Mouse (Mus musculus) forebrain, embryonic 14.5 days (tissue): ENCODE results near the gene B4galt5. TPM values are rescaled to one million over a fixed set of nuclear protein-coding genes. Genes with fewer than 3 reads are reported as not detected.
A peak's percentile ranks its signal among the peaks of the same experiment; 100 is the strongest.

ENCODE experiments used
- ATAC-seq: fragments of 200-750 bp; cut with Nextera tagmentation; 2 replicates; pipeline ENCODE4 v1.8.0; 2017; ENCODE audit warnings: mild to moderate bottlenecking, moderate library complexity
- DNase-seq: peaks from one replicate; pipeline ENCODE4 v3.0.0-alpha.2; 2015; ENCODE audit warnings: low spot score
- H3K27ac ChIP-seq: fragments of 300-500 bp; sonication (generic); 2 replicates; pipeline ENCODE4 v1.5.1; 2014; ENCODE audit warnings: low read depth, mild to moderate bottlenecking, control low read depth, low read length, moderate library complexity
- H3K27me3 ChIP-seq: fragments of 300-500 bp; sonication (generic); replicated peaks from 2 replicates; pipeline ENCODE4 v1.6.1; 2014; ENCODE audit warnings: low read length, control low read depth, mixed read lengths; ENCODE audit not compliant: control insufficient read depth, insufficient read depth
- H3K36me3 ChIP-seq: fragments of 300-500 bp; sonication (generic); 2 replicates; pipeline ENCODE4 v1.6.1; 2014; ENCODE audit warnings: low read length, control low read depth; ENCODE audit not compliant: control insufficient read depth, insufficient read depth
- H3K4me1 ChIP-seq: fragments of 300-500 bp; sonication (generic); 2 replicates; pipeline ENCODE4 v1.6.1; 2014; ENCODE audit warnings: antibody characterized with exemption, low read length, control low read depth; ENCODE audit not compliant: control insufficient read depth, insufficient read depth
- H3K4me2 ChIP-seq: fragments of 300-500 bp; sonication (generic); 2 replicates; pipeline ENCODE4 v1.6.1; 2014; ENCODE audit warnings: mild to moderate bottlenecking, control low read depth, low read length
- H3K4me3 ChIP-seq: fragments of 300-500 bp; sonication (generic); 2 replicates; pipeline ENCODE4 v1.5.1; 2014; ENCODE audit warnings: low read depth, low read length, control low read depth
- H3K9ac ChIP-seq: fragments of 300-500 bp; sonication (generic); 2 replicates; pipeline ENCODE4 v1.6.1; 2014; ENCODE audit warnings: mild to moderate bottlenecking, low read length, control low read depth, moderate library complexity
- H3K9me3 ChIP-seq: fragments of 300-500 bp; sonication (generic); replicated peaks from 2 replicates; pipeline ENCODE4 v1.6.1; 2016; ENCODE audit warnings: low read length, control low read depth, mixed read lengths; ENCODE audit not compliant: control insufficient read depth
- WGBS: fragments of 180-500 bp; shearing (Covaris S2); extraction: QIAGEN DNeasy Blood & Tissue Kit; methylation state at CpG from one replicate; pipeline ENCODE4 v1.1.7; 2014; 5-methylcytosine and 5-hydroxymethylcytosine counted together
- polyA plus RNA-seq: library from polyadenylated mRNA; unstranded; fragments of >200 nt; fragmentation: Nextera tagmentation; extraction: Ambion mirVana; gene quantifications from 2 replicates; pipeline ENCODE4 v1.2.1, GENCODE M21; 2014

B4galt5 gene
- polyA plus RNA-seq, 1 experiment from 2014 or later, result 10.9 TPM

GRCm38 (mm10) chr2:167292854-167293253 lies 56.1 kb downstream of the B4galt5 start:
- no peak overlapping the region for H3K9ac ChIP-seq
- WGBS, result 36% methylated on average over 6 of the region's 6 CpGs
- H3K27ac ChIP-seq, result no peak overlapping the region
- H3K27me3 ChIP-seq, result no peaks in the 10 kb centered on the region
- no peaks in the 10 kb centered on the region for H3K9me3 ChIP-seq
- H3K4me2 ChIP-seq, result no peak overlapping the region
- ATAC-seq (no peak), DNase-seq (no peak)
- no peaks in the 10 kb centered on the region for H3K36me3 ChIP-seq
- H3K4me3 ChIP-seq, result no peak overlapping the region
- no peaks in the 10 kb centered on the region for H3K4me1 ChIP-seq

GRCm38 (mm10) chr2:167292151-167292591 lies 56.8 kb downstream of the B4galt5 start:
- ATAC-seq, result no peak
- Histone ChIP-seq H3K4me1 (no peaks in the 10 kb centered on the region), H3K36me3 (no peaks in the 10 kb centered on the region), H3K9ac (no peak overlapping the region), H3K4me2 (no peak overlapping the region), H3K27ac (no peak overlapping the region), H3K9me3 (no peaks in the 10 kb centered on the region), H3K27me3 (no peaks in the 10 kb centered on the region), H3K4me3 (no peak overlapping the region)
- WGBS, result 81% methylated on average over 4 of the region's 4 CpGs
- no peak for DNase-seq

- H3K4me3 ChIP-seq, result no peak overlapping the region
- ATAC-seq, result no peak
- H3K9me3 ChIP-seq, result no peaks in the 10 kb centered on the region
- no peak for DNase-seq
- H3K36me3 ChIP-seq, result no peaks in the 10 kb centered on the region
- no peak overlapping the region for H3K4me2 ChIP-seq
- 87% methylated on average over 11 of the region's 11 CpGs for WGBS
- H3K9ac ChIP-seq, result no peak overlapping the region
- H3K27me3 ChIP-seq, result no peaks in the 10 kb centered on the region
- no peak overlapping the region for H3K27ac ChIP-seq
- no peaks in the 10 kb centered on the region for H3K4me1 ChIP-seq
Measured at GRCm38 (mm10) chr2:167291656-167292055, 57.3 kb downstream of the B4galt5 start.

GRCm38 (mm10) chr2:167281461-167281860 lies 67.5 kb downstream of the B4galt5 start:
- WGBS, result 88% methylated on average over 13 of the region's 13 CpGs
- no peak overlapping the region for H3K27ac ChIP-seq
- H3K4me2 ChIP-seq, result no peak overlapping the region
- no peaks in the 10 kb centered on the region for H3K9me3 ChIP-seq
- no peak overlapping the region for H3K9ac ChIP-seq
- DNase-seq (no peak), ATAC-seq (no peak)
- no peak overlapping the region for H3K4me3 ChIP-seq
- no peaks in the 10 kb centered on the region for H3K27me3 ChIP-seq
- H3K36me3 ChIP-seq, result no peaks in the 10 kb centered on the region
- H3K4me1 ChIP-seq, result no peaks in the 10 kb centered on the region

- WGBS, result 79% methylated on average over 4 of the region's 4 CpGs
- no peaks in the 10 kb centered on the region for H3K4me1 ChIP-seq
- ATAC-seq (peak; percentile 40; the same call in 1 of the 2 replicates), DNase-seq (no peak)
- no peaks in the 10 kb centered on the region for H3K27me3 ChIP-seq
- no peak overlapping the region for H3K9ac ChIP-seq
- H3K9me3 ChIP-seq, result no peaks in the 10 kb centered on the region
- no peak overlapping the region for H3K27ac ChIP-seq
- no peak overlapping the region for H3K4me3 ChIP-seq
- H3K36me3 ChIP-seq, result no peaks in the 10 kb centered on the region
- H3K4me2 ChIP-seq, result no peak overlapping the region
Measured at GRCm38 (mm10) chr2:167280986-167281310, 68.0 kb downstream of the B4galt5 start.

GRCm38 (mm10) chr2:167280090-167280985 lies 68.6 kb downstream of the B4galt5 start:
- DNase-seq (peak; percentile 88), ATAC-seq (peak; percentile 79)
- Histone ChIP-seq H3K27me3 (no peaks in the 10 kb centered on the region), H3K27ac (no peak overlapping the region), H3K9ac (no peak overlapping the region), H3K4me2 (no peak overlapping the region), H3K9me3 (no peaks in the 10 kb centered on the region), H3K4me1 (no peaks in the 10 kb centered on the region), H3K36me3 (no peaks in the 10 kb centered on the region), H3K4me3 (no peak overlapping the region)
- WGBS, result 44% methylated on average over 26 of the region's 26 CpGs

- Histone ChIP-seq H3K4me1 (no peaks in the 10 kb centered on the region), H3K27me3 (no peaks in the 10 kb centered on the region), H3K36me3 (no peaks in the 10 kb centered on the region), H3K4me2 (no peak overlapping the region), H3K27ac (no peak overlapping the region), H3K9me3 (no peaks in the 10 kb centered on the region), H3K4me3 (no peak overlapping the region), H3K9ac (no peak overlapping the region)
- DNase-seq (peak; percentile 59), ATAC-seq (peak; percentile 44)
- WGBS, result 62% methylated on average over 17 of the region's 17 CpGs
Measured at GRCm38 (mm10) chr2:167278751-167279526, 70.0 kb downstream of the B4galt5 start.

- Histone ChIP-seq H3K27me3 (no peaks in the 10 kb centered on the region), H3K9me3 (no peaks in the 10 kb centered on the region), H3K4me1 (no peaks in the 10 kb centered on the region), H3K4me3 (no peak overlapping the region), H3K9ac (no peak overlapping the region), H3K4me2 (no peak overlapping the region), H3K27ac (no peak overlapping the region), H3K36me3 (no peaks in the 10 kb centered on the region)
- ATAC-seq (no peak), DNase-seq (no peak)
- WGBS, result 89% methylated on average over 7 of the region's 7 CpGs
Measured at GRCm38 (mm10) chr2:167278011-167278410, 71.0 kb downstream of the B4galt5 start.

GRCm38 (mm10) chr2:167277026-167277425 lies 72.0 kb downstream of the B4galt5 start:
- Histone ChIP-seq H3K27me3 (no peaks in the 10 kb centered on the region), H3K4me1 (no peaks in the 10 kb centered on the region), H3K36me3 (no peaks in the 10 kb centered on the region), H3K4me2 (no peak overlapping the region), H3K27ac (no peak overlapping the region), H3K9ac (no peak overlapping the region), H3K4me3 (no peak overlapping the region), H3K9me3 (no peaks in the 10 kb centered on the region)
- DNase-seq, result no peak
- ATAC-seq, result no peak
- 71% methylated on average over 13 of the region's 13 CpGs for WGBS
